Mouse (Mus musculus): ENCODE measurements around the gene Sipa1l2. TPM values are rescaled to one million over a fixed set of nuclear protein-coding genes. Genes with fewer than 3 reads are reported as not detected.
A peak's percentile ranks its signal among the peaks of the same experiment; 100 is the strongest.

The Sipa1l2 gene
- total RNA-seq, 2 experiments from 2014 or later, result 62.3 to 68.6 TPM

DNA sequence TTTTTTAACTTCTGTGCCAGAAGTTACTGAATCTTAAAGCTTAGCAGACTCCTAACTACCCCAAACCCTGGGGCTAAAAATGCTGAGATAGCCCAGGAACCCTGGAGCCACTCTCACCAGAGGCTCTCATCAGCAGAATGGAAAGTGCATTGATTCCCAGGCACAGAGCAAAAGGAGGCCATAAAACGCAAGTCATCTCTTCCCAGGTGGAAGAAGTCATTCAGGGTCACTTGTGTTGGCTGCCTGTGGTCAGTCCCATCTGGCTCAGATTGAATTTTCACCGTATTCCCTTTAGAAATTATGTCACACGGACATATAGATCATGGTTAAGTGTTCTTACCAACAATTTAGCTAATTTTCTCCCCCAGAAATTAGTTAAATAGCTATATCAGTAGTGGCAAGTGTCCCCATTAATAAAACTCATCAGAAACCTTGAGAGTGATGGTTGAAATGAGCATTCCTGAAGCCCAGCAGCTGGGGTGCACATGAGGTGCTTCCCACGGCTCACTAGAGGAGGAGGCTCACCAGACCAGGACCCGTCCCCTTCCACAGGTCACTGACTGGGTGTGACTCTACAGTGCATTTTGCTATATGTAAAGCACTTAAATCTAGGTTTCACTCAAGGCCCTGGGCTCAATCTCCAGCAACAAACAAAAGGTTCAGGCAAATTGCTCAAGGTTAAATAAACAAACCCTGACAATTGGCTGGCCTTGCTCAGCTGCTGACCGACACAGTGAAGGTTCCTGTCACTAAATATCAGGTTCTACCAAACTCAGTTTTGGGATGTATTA lies 53.3 kb downstream of the Sipa1l2 start:
- no peak for DNase-seq (ENCODE audit: low spot score in 2 of 2)

DNA sequence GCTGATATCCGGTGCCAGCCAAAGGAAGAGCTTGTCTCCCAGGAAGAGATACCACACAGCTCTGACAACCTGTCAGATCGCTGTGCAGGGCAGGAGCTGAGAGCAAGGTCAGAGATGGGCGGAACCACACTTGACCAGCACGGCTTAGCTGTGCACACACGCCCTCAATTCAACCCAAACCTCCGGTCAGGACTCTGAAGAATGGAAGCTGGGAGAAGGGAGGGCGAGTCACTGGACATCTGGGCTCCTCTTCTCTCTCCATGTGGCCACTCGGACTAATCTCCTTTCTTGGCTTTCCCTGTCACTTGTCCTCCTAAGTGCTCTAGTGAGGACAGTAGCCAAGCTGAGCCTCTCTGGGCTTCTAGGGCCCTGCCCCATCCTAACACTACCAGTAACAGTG lies 53.9 kb downstream of the Sipa1l2 start:
- DNase-seq (ENCODE audit: low spot score in 2 of 2), result no peak

DNA sequence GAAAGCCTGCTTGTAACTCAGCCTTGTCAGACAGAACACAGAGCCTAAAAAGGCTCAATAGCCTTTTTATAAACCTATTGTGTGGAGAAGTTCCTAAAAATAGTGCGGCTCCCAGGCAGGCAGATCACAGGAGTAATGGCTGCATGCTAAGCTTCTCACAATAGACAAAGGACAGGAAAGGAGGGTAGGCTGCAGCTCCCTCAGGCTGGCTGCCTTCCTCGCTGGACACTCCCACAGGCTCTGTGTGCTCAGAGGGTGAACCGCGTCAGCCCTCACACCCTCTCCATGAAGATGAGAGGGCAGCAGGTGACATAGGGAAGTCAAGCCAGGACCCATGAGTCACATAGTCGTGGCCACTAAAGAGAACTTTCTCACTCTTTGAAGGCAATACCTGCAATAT lies 55.7 kb downstream of the Sipa1l2 start:
- DNase-seq (ENCODE audit: low spot score in 2 of 2), result no peak

DNA sequence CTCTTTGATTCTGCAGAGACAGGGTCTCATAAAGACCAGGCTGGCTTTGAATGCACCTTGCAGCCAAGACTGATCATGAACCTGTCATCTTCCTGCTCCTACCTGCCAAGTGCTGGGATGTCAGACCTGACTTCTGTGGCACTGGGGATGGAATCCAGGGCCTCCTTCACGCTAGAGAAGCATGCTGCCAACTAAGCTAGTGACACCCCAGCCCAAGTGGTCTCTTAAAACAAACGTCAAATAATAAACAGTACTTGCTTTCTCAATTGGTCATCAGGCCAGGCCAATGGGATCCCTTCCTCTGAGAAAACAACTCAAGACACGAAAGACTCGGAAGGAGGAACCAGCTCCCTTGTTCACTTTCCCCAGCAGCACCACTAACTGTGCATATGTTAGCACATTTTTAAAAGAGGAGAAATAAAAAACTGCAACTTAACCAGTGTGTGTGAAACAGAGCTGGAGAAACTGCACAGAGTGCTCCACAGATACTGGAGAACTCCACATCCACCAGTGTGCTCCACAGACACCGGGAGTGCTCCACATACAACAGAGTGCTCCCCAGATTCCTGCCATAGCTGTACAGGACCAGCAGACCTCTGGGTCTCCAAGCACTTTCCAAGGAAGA lies 56.3 kb downstream of the Sipa1l2 start:
- DNase-seq (ENCODE audit: low spot score in 2 of 2), result no peak

DNA sequence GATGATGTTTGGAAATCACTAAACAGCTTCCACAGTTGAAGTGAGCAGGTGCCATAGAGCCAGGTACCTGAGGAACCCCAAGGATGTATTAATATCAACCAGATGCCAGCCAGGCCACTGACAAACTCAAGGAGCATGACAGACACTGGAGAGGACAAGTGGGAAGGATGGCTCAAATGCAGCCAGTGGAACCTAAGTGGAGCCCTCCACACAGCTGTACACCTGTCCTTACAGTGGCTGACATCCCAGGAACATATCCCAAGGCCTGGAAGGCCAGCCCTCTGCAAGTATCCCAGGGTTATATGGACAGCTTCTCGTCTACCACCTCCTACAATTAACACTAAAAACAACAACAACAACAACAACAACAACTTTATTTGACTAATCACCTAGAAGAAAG lies 57.0 kb downstream of the Sipa1l2 start:
- no peak for DNase-seq (ENCODE audit: low spot score in 2 of 2)

DNA sequence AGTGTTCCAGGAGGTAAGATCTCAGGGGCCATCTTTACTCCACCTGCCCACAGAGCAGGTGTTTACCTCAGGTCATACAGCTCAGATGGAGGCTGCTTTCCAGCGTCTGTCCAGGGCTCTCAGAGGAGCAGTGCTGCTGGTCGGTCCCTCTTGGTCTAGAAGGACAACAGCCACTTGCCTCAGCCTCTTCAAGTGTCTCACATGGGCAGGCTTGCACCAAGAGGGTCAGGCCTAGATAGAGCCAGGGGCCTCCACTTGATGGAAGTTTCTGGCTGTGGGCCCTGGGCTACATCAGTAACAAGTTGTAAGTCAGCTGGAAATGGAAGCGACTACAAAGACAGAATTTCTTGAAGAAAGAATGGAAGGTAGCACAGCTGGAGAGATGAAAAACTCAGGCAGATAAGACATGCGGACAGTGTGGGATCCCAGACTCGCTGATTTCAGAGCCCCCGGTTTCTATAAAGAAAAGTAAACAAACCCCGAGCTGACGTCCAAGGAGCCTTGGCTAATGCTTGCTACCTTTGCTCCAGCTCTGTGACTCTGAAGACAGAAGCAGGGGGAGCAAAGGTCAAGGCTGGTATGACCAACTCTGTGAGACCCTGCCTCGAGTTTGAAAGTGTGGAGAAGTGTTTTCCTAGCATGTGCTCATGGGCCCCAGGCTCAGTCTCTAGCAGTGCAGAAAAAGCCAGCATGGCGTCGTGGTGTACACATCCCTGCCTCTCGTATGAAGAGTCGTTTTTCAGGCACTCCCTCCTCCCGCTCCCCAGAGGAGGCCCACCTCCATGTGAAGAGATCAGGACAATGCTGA lies 58.5 kb downstream of the Sipa1l2 start:
- DNase-seq (ENCODE audit: low spot score in 2 of 2), result no peak

DNA sequence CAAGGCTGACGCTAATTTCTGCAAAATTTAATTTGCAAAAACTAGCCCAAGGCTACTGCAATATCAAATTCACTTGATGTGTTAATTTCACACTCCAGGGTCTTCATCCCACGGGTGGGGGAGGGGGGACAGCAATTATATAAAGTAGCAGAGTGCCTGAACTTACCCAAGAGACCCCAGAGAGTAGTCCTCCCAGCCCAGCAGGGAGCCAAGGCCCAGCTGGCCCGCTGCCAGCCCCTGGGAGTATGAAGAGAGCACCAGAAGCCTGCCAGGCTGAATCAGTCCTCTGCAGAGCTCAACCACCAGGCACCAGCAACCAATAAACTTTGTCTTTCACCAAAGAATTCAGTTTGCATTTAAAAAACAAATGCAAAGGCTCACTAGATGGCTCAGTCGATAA lies 59.8 kb downstream of the Sipa1l2 start:
- DNase-seq (ENCODE audit: low spot score in 2 of 2), result no peak

DNA sequence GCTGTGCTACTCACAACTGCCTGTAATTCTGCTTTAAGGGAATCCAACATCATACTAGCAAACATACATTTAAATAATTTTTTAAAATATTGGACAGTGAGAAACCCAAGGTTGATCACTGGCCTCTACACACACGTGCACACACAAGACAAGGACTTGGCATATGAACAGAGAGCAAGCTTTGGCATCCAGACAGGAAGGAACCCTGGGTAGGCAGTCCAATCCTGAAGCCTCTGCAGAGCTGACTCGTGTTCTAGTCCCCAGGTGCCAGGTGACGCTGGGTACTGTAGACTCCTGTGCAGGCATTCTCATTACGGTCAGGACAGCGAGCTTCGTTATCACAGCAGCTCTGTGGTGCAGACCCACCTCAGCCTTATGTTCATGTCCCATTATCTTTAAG lies 60.4 kb downstream of the Sipa1l2 start:
- no peak for DNase-seq (ENCODE audit: low spot score in 2 of 2)

DNA sequence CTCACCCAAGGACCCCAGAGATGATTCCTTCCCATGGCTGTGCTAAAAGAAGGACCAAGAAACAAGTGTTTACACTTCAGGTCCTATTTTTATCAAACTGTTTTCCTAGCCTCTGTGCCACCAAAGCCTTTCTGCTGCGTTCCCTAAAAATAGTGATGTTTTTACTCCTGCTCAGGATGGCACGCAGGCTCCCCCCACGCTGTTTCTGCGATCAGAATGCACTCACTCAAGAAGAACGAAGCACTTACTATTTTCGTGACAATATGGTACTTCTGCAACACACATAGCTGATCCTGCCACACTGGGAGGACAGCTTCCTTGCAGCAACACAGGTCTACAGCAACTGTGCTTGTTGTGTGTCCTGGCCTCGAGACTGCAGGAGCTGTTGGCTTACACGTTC lies 62.3 kb downstream of the Sipa1l2 start:
- DNase-seq (ENCODE audit: low spot score in 2 of 2), result no peak

DNA sequence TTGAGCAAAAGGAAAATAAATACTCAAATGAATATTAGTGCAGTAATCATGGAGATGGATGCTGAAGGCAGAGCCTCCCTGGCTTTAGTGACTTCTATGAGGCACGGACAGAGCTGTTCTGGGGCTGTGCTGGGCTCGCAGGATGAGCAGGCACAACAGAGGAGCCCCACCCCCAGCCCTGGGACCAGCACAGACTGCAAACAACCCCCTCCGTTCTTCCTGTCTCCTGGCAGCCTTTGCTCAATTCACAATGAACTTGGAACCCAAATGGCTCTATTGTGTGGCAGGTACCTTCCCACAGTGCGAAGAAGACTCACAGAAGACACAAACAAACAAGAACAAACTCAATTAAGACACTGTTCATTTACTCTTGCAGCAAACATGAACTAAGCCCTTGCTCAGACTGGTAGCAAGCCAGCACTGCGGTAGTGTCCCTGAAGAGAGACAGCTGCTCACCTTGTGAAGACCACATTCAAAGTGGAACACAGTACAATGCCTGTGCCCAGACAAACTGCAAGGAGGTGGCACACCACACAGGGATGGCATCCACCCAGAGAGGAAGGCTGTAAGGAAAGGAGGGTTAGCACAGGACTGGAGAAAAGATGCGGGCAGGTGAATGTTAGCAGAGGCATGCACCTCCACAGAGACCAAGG lies 64.9 kb downstream of the Sipa1l2 start:
- no peak for DNase-seq (ENCODE audit: low spot score in 2 of 2)

DNA sequence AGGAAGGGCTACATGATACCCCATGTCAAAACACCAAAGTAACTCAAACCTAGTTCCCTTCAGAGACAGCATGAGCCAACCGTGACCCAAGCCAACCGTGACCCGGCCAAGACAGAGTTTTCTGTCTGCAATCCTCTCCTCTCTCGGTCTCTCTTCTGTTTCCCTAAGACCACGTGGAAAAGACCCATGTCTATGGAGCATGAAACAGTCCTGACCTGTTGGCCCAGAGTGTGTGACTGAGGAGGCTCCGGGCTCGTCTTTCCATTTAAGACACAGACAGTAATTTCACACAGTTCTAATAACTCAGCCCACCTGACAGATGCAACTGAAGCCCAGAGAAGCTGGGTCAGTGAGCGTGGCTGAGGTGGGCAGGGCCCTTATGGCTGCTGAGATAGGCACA lies 65.8 kb downstream of the Sipa1l2 start:
- DNase-seq (ENCODE audit: low spot score in 2 of 2), result no peak

DNA sequence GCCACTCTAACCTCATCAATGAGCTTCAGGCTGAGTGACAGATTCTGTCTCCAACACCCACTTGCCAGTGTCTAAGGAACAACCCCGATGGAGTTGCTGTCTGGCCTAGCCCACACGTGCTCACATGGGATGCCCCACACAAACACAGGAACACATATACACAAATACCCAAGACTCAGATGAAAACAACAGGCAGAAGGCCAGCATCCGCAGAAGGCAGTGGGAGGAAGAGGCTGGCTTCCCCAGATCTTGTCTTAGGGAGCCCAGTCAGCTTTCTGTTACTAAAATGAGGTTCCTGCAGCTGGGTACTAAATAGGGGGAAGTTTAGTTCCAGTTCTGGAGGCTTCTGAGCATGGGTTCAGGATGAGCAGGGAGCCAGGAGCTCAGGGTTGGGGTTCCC lies 66.8 kb downstream of the Sipa1l2 start:
- DNase-seq (ENCODE audit: low spot score in 2 of 2), result peak; percentile 68 to 79

DNA sequence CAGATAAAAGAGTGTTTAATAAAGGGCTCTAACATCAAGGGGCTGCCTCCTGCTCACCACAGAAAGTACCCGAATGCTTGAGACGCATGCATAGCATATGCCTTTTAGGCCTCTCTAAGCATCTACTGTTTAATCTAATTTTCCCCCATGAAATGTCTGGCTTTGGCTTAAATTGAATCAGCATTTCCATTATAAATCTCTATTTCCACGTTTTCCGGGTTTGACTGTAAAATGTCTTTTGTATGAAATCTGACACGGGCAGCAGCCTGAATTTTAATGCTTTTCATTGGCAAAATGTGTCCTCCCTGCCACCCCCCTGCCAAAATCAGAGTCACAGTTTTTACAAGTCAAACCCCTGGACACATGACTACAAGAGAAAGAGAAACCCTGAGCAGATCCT lies 69.6 kb downstream of the Sipa1l2 start:
- DNase-seq (ENCODE audit: low spot score in 2 of 2), result no peak

DNA sequence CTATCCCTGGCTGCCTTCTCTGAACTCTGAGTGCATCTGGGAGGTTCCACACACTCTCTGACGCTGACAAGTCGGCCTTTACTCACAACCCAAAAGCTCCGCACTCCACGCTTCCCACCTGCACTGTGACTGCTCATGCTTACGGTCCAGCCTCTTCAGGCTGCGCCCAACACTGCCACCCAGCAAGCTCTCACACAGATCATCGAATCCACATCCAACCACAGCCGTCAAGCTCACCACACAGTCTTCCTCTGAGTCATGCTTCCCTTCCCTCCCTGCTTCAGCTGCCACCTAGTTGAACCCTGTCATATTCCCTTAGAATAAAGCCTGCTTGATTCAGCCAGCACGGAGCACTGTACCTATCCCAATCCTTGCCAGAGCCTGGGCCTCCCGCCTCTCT lies 71.1 kb downstream of the Sipa1l2 start:
- DNase-seq (ENCODE audit: low spot score in 2 of 2), result no peak

DNA sequence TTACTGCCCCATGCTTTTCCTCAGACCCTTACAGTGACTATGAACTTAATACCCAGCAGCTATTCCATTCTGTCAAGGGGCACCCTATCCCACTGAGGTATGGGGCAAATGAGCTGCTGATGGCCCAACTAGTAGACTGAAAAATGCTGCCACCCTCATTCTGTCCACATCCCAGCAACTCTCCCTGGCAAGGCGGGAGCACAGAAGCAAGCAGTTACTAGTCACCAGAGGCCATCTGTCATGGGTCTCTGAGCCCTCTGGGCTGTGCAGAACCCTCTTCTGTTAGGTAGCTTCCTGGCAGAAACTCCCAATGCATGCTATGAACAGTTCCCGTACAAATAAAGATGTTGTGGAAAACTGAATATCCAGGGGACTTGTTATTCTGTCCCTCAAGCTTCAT lies 74.1 kb downstream of the Sipa1l2 start:
- no peak for DNase-seq (ENCODE audit: low spot score in 2 of 2)

DNA sequence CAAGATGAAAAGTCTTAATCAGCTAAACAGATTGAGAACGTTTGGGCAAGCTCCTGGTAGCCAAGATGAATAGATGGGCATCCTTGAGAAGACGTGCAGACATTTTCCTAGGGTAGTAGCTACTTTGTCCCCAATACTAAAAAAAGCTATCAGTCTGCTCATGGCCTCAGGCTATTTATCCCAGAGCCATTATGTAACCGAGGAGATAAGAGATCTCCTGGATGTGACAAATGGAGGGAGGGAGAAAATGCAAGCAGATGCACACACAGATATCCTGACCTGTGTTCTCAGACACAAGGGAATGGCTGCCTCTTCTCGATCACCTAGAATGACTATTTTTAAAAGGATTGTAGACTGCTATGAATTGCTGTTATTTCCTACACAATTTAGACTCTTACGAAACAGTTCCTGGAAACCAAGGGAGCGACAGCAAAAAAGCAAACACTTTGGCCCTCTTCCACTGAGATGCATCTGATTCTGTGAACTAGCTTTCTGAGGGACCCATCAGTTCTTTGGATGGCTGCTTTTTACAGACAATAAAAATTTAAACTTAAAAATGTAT lies 76.3 kb downstream of the Sipa1l2 start:
- peak in 1 of 2 experiments; percentile 62 for DNase-seq (ENCODE audit: low spot score in 2 of 2)

DNA sequence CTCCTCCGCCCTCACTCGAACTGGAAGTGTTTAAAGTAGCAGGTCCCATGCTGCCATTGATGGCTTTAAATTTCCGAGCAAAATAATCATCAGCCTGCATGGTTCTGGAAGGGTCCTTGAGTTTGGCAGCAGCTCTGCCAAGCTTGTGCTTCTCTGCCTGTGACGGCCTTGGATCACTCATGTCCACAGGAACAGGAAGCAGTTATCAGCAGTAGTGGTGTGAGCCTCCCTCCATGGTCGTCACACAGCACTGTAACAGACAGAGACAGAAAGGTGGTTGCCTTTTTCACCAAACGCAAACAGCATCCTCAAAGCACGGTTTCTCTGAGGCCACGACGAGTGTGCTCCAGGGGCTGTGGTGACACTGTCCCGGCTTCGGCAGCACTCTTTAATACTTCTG lies 77.2 kb downstream of the Sipa1l2 start:
- no peak for DNase-seq (ENCODE audit: low spot score in 2 of 2)

DNA sequence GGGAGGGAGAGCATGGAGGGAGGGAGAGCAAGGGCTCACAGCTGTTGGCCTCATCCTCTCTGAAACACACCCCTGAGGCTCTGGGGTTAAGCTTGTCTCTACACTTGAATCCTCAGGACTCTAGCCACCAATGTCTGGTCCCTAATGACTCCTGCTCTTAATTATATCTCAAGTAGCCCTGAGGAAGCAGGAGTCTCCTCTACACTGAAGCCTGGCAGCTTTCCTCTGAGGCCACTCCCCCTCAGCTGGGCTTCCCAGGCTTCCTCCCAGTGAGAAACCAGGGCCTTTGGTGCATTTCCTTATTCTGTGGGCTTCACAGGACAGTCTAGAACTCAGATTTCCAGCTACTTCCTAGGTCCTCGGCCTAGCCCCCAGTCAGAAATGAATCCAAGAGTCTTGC lies 80.9 kb downstream of the Sipa1l2 start:
- DNase-seq (ENCODE audit: low spot score in 2 of 2), result no peak

DNA sequence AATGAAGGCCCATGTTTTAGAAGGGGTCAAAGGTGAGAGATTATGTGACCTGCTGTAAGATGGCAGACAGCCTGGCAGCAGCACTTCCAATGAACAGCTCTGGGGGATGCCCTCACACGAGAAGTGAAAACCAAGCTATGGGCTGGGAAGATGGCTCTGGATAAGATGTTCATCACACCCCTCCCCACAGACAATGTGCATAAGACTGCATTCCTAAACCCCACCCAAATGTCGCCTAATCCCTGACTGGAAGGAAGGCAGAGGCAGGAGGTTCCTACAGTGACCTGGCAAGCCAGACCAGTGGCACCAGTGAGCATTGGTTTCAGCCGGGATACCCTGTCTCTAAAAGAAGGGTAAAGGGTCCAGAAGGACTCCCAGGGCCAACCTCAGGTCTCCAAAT lies 83.9 kb downstream of the Sipa1l2 start:
- DNase-seq (ENCODE audit: low spot score in 2 of 2), result no peak

DNA sequence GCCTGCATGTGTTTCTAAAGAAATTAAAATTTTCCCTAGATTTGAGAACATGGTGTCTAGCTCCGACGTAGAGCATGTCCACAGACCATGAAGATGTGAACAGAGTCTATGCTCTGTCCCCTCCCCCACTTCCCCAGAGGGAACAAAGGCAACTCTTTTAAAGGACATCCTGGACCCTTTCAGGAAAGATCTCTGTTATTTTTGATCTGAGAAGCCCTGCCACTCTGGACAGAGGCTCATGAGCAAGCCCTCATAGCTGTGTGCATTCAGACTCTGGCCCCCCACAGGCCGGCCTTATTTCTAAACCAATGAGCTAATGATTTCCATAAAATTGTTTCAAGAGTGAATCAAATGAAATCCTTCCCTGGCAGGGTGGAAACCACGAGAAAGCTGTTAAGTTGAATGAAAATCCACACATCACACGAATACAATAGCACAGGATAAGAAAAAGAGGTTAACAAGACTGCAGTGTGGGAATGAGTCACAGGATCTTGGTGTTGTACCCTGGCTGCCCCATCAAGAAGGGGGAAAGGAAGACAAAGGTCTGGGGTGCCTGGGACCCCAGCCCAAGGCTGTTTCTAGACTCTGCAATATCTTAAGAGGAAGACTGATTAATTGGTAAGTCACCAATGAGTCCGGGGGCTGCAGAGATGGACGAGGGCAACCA lies 84.9 kb downstream of the Sipa1l2 start:
- DNase-seq (ENCODE audit: low spot score in 2 of 2), result no peak
